Mouse (Mus musculus): ENCODE results near the gene Slc20a1. TPM values are rescaled to one million over a fixed set of nuclear protein-coding genes. Genes with fewer than 3 reads are reported as not detected.

The Slc20a1 gene
- total RNA-seq, 2 experiments from 2014 or later = 10.5 to 23.9 TPM

GRCm38 (mm10) chr2:129221097-129221632 is 22.6 kb downstream of the Slc20a1 start:
- no peak for DNase-seq
- H3K4me3 ChIP-seq = no peak overlapping the region
- H3K27ac ChIP-seq = no peak overlapping the region
- no peak for TF ChIP-seq CTCF (IDR thresholded peaks at IDR 0.05)
- intact Hi-C loops (cut with DNase I) = no loop called here

- intact Hi-C loops (cut with DNase I) = no loop called here
- Histone ChIP-seq H3K27ac (no peak overlapping the region), H3K4me3 (no peak overlapping the region)
- DNase-seq = no peak
- TF ChIP-seq CTCF (IDR thresholded peaks at IDR 0.05) = no peak
Observed at GRCm38 (mm10) chr2:129224178-129224577, 25.6 kb downstream of the Slc20a1 start.

DNA sequence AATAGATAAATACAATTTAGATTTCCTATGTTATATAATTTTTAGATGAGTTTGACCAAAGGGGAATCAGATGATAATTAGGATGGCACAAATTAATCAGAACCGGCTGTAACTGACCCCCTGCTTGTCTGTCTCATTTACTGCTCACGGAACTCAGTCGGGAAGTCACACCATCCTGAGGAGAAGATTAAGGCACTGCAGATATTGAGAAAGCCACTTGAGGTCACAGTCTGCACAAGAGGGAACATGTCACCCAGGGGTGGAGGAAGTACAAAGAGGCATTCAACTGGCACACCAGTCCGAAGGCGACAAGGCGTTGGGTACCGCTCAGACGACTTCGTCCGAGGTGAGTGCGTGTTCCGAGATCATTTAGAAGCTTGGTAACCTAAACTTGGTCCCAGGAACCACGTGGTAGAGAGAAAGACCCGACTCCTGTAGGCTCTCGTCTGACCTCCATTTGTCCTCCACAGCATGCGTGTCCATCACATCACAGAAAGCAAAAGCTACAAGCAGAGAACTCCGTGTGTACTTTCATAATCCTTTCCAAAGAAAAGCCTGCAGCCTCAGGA is 26.8 kb downstream of the Slc20a1 start:
- intact Hi-C loops (cut with DNase I) = no loop called here
- Histone ChIP-seq H3K4me3 (no peak overlapping the region), H3K27ac (no peak overlapping the region)
- DNase-seq = no peak
- no peak for TF ChIP-seq CTCF (IDR thresholded peaks at IDR 0.05)

DNA sequence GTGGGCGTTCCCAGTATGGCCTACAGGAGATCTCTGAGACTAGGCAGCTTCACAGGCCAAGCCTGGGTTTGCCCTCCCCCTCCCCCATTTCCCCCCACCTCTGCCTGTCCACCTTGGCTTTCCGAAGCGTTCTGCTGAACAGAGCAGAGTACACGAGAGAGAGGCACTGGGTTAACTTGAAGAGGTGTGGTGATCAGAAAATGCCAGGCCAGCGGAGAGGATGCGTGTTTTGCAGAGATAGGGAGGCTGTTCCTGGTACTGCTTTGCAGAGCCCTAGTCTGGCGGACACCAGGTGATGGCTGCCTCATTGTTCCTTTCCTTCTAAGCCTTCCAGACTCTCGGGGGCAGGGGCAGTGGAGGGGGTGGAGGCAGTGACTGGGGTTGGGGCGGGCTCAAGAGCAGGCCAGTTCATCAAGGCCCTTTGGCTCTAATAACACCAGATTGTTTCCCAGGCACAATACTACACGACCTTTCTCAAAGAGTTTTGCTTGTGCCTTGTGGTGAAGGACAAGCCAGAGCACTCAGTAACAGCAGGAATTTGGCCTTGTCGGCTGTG is 27.8 kb downstream of the Slc20a1 start:
- no peak for TF ChIP-seq CTCF (IDR thresholded peaks at IDR 0.05)
- no peak for DNase-seq
- no peak overlapping the region for H3K4me3 ChIP-seq
- H3K27ac ChIP-seq = no peak overlapping the region
- intact Hi-C loops (cut with DNase I) = no loop called here

DNA sequence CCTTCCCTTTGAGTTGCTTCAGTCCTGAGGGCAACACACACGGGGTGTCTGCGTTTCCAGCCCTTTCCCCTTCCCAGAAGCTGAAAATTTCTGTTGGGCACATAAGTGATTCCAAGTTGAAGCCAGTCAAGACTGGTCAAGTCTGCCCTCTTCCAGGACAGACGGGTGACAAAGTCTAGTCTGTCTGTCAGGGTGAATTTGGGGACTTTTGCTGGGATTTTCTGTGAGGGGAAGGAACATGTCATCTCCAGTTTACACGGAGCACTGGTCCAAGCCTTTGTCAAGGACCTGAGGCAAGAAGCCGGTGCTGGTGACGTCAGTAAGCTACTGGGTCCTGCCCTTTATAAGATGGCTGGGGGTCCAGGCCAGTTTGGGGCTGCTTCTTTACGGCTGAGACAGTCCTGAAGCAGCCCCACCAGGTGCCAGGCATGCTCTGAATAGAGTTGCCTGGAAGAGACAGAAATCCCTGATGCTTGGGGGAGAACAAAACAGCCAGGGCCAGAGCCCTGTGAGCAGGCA is 28.5 kb downstream of the Slc20a1 start:
- DNase-seq = no peak
- no peak overlapping the region for H3K27ac ChIP-seq
- H3K4me3 ChIP-seq = no peak overlapping the region
- intact Hi-C loops (cut with DNase I) = no loop called here
- no peak for TF ChIP-seq CTCF (IDR thresholded peaks at IDR 0.05)

GRCm38 (mm10) chr2:129227709-129228108 is 29.1 kb downstream of the Slc20a1 start:
- no peak for DNase-seq
- no peak for TF ChIP-seq CTCF (IDR thresholded peaks at IDR 0.05)
- intact Hi-C loops (cut with DNase I) = no loop called here
- no peak overlapping the region for H3K27ac ChIP-seq
- H3K4me3 ChIP-seq = no peak overlapping the region

DNA sequence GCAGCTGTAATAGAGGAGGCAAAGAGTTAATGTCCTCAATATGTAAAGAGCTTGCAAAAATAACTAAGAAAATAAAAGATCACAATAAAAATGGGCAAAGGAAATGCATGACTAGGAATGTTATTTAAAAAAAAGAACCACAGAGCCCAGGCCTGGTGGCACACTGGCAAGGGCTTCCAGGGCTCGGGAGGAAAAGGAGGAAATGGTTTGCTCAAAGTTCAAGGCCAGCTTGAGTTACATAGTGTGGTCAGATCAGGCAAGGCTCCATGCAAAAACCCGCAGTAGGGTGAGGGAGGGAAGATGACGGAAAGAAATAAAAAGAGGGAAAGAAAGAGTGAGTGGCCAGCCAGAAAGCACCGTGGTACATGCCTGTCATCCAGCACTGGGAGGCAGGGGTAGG is 30.0 kb downstream of the Slc20a1 start:
- intact Hi-C loops (cut with DNase I) = no loop called here
- Histone ChIP-seq H3K27ac (no peak overlapping the region), H3K4me3 (no peak overlapping the region)
- DNase-seq = no peak
- no peak for TF ChIP-seq CTCF (IDR thresholded peaks at IDR 0.05)

- no peak for TF ChIP-seq CTCF (IDR thresholded peaks at IDR 0.05)
- H3K4me3 ChIP-seq = no peak overlapping the region
- intact Hi-C loops (cut with DNase I) = no loop called here
Observed at GRCm38 (mm10) chr2:129229316-129229715, 30.8 kb downstream of the Slc20a1 start.

GRCm38 (mm10) chr2:129232023-129232422 is 33.5 kb downstream of the Slc20a1 start:
- intact Hi-C loops (cut with DNase I) = no loop called here
- no peak overlapping the region for H3K4me3 ChIP-seq
- DNase-seq = no peak
- H3K27ac ChIP-seq = no peak overlapping the region
- no peak for TF ChIP-seq CTCF (IDR thresholded peaks at IDR 0.05)

More at GRCm38 (mm10) chr2:129229316-129229715, 30.8 kb downstream of the Slc20a1 start:
- no peak for DNase-seq
- no peak overlapping the region for H3K27ac ChIP-seq

- intact Hi-C loops (cut with DNase I) = no loop called here
- no peak for TF ChIP-seq CTCF (IDR thresholded peaks at IDR 0.05)
- no peak for DNase-seq
- Histone ChIP-seq H3K27ac (no peak overlapping the region), H3K4me3 (no peak overlapping the region)
Observed at GRCm38 (mm10) chr2:129232484-129232883, 33.9 kb downstream of the Slc20a1 start.

- intact Hi-C loops (cut with DNase I) = no loop called here
- DNase-seq = no peak
- Histone ChIP-seq H3K27ac (no peak overlapping the region), H3K4me3 (no peak overlapping the region)
- TF ChIP-seq CTCF (IDR thresholded peaks at IDR 0.05) = no peak
Observed at GRCm38 (mm10) chr2:129233218-129233617, 34.7 kb downstream of the Slc20a1 start.

GRCm38 (mm10) chr2:129233803-129234477 is 35.4 kb downstream of the Slc20a1 start:
- no peak for TF ChIP-seq CTCF (IDR thresholded peaks at IDR 0.05)
- intact Hi-C loops (cut with DNase I) = no loop called here
- Histone ChIP-seq H3K4me3 (no peak overlapping the region), H3K27ac (no peak overlapping the region)
- no peak for DNase-seq

DNA sequence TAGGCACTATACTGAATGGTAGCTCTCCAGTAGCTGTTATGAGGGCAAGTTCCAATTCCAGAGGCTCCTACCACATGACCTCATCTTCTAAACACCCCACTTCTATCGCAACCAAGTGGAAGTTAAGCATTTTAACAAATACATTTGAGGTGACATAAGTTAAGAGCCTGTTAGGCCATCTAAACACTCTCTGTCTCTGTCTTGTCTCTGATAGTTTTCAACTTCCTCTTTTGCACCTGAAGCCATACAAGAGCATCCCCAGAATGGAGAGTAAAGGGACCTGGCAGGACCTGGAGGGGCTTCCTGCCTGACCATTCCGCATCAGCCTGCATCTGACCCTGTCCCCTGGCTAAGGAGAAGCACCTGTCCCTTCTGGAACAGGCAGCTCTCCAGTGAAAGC is 36.2 kb downstream of the Slc20a1 start:
- no peak overlapping the region for H3K27ac ChIP-seq
- H3K4me3 ChIP-seq = no peak overlapping the region
- TF ChIP-seq CTCF (IDR thresholded peaks at IDR 0.05) = no peak
- intact Hi-C loops (cut with DNase I) = no loop called here
- DNase-seq = no peak

All from gastrocnemius, adult 2 months (tissue).